Mouse (Mus musculus) urinary bladder, postnatal 36 days (tissue): Measurements from ENCODE around the gene Tmem242.
"Not testable (repeated sequence)": the region's sequence is repeated elsewhere in the genome, so short reads cannot be mapped to it uniquely, and the experiment has no call there.

Experiments used
- DNase-seq, 2 experiments: peaks; one replicate each; pipeline ENCODE4 v3.0.0; 2022; ENCODE audit warnings: low spot score in 2 of 2, mixed read lengths in 1 of 2

Gene Tmem242

GRCm38 (mm10) chr17:5440159-5440971 is at the start of gene Tmem242:
TSS of gene Tmem242 (minus strand) at chr17:5440259.
- peak; percentile 89 to 90 for DNase-seq

- DNase-seq: no peak
These were observed 48.1 kb upstream of the Tmem242 start for GRCm38 (mm10) chr17:5488156-5488555.

- DNase-seq: no peak
These were observed 44.6 kb upstream of the Tmem242 start for GRCm38 (mm10) chr17:5484663-5485062.

GRCm38 (mm10) chr17:5483456-5483855 is 43.4 kb upstream of the Tmem242 start:
- DNase-seq: no peak

GRCm38 (mm10) chr17:5475960-5476725 is 36.1 kb upstream of the Tmem242 start:
- DNase-seq: no peak

DNA sequence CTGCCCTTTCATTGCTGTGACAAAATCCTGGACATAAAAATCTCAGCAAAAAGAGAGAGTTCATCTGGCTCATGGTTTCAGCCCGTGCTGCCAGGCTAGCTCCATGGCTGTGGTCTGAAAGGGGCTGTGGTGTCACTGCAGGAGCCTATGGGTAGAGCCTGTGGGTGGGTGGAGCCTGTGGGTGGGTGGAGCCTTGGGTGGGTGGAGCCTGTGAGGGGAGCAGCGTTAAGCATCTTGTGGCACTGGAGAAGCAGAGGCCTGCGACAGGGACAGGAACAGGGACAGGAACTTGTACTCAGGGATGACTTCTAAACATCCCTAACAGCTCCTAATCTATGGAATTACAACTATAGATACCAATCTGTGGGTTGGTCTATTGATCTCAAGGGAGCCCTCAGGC is 32.2 kb upstream of the Tmem242 start:
- no peak for DNase-seq

GRCm38 (mm10) chr17:5467177-5467576 is 27.1 kb upstream of the Tmem242 start:
- DNase-seq: no peak

DNA sequence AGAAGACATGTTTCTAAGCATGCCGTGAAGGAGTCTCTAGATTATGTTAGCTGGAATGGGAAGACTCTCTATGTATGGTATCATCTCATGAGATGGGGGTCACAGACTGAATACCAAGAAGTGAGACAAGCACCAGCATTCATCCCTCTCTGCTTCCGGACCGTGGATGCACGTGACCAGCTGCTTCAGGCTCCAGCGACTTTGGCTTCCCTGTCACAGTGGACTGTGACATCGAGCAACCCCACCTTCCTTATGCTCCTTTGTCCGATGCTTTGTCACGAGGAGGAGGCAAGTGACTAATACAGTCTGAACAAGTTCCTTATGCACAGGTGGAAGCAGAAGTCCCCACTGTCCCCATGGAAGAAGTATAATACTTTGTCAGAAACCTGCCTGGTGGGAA is 26.7 kb upstream of the Tmem242 start:
- no peak for DNase-seq

- no peak for DNase-seq
These were observed 23.9 kb upstream of the Tmem242 start for GRCm38 (mm10) chr17:5463912-5464311.

- no peak for DNase-seq
These were observed 13.6 kb upstream of the Tmem242 start for GRCm38 (mm10) chr17:5453657-5454056.

DNA sequence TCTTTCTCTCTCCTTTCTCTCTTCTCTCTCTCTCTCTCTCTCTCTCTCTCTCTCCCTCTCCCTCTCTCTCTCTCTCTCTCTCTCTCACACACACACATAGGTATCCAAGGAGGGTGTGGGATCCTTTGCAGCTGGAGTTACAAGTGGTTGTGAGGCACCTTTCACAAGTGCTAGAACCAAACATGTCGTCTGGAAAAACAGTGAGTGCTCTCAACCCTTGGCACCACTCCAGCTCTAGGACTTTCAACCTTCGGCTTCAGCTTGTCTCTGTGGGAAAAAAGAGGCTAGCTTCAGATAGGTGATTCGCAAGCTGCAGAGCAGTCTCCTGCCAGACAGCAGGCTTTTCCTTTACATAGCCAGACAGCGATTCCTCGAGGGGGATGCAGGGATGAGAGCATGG is 3.7 kb upstream of the Tmem242 start:
- no peak for DNase-seq

DNA sequence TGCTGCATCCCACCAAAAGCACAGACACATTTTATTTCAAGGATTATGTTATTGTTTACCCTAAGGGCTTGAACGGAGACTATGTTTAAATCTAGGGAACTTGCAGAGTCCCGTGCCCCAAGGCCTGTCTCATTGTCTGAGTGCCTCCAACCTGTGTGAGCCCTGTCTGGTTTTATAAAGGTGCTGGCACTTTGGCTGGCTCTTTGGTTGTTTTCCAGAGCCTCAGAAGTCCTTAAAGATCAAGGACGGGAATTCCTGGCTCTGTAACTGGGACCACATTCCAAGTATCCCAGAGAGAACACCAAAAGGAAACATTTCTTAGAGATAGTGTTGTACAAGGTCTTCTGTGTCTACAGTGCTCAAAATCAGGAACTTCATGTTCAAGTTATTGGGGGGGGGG is 3.2 kb upstream of the Tmem242 start:
- DNase-seq: no peak

GRCm38 (mm10) chr17:5442403-5442802 is 2.3 kb upstream of the Tmem242 start:
- DNase-seq: not testable (repeated sequence)

- DNase-seq: no peak
These were observed 264 bp downstream of the Tmem242 start for GRCm38 (mm10) chr17:5439831-5440158.

- DNase-seq: no peak
These were observed 10.3 kb downstream of the Tmem242 start for GRCm38 (mm10) chr17:5429772-5430133.

GRCm38 (mm10) chr17:5429090-5429771 is 10.8 kb downstream of the Tmem242 start:
- DNase-seq: peak; percentile 85 to 87

DNA sequence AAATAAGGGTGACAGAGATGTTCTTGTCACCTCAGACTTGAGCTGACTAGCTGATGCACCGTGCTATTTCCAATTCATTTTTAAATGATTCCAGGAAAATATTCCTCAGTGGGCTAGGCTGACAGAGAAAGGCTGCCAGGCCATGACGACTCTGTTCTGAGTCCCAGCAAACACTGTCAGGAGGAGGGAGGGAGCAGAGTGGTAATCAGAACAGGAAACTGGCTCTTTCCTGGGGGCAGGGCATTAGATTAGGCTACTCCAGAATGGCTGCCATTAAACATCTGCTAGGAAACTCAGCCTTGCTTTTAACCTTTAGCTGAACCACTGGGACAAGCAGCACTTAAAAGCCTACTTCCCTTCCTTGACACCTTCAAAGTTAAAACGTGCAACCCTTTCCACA is 14.9 kb downstream of the Tmem242 start:
- DNase-seq: no peak

DNA sequence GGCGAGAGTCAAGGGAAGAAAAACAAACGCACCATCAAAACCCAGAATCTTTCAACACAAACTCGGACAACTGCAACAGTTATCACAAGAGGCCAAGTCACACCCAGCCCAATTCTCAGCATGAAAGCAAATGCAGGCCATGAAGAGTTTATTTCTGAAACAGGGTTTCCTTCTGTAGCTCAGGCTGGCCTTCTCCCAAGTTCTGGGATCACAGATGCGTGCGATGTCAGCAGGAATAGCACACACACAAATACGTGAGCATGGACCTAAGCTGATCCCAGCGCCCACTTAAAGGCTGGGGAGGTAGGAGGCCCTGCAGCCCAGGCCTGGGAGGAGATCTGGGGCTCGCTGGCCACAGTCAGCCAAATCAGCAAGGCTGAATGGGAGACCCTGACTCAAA is 15.9 kb downstream of the Tmem242 start:
- no peak for DNase-seq

GRCm38 (mm10) chr17:5421835-5422234 is 18.2 kb downstream of the Tmem242 start:
- no peak for DNase-seq

DNA sequence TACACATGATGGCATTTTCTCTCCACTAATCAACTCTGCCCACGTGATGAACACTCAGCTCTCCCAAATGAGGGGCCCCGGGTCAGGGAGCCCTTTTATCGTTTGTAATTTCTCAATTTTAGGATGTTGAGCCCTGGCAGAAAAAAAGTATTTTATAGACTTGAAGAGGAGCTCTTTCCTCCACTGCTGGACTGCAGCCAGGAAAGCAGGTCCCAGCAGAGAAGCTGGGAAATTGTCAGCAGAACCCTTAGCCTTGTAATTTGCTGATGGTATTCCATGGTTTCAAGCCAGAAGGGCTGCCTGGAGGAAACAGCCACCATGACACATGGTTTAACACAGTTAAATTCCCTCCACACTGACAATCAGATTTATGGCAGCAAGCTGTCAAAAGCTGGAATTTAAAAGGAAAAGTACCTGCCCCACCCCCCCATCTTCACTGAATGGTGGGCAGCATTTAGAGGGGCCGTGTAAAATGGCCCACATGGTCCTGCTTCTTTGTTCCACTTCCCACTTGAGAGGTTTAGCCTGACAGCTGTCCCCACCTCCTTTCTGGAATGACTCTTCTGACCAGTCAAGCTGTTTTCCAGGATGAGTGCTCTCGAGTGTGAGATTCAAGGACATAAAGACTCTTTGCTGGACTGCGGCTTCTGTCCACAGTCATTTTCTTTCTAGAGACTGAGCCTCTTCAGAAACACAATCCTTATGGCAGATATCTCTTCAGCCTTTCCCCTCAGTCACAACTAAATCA is 20.1 kb downstream of the Tmem242 start:
- DNase-seq: no peak

- no peak for DNase-seq
These were observed 21.0 kb downstream of the Tmem242 start for GRCm38 (mm10) chr17:5419056-5419455.

GRCm38 (mm10) chr17:5418545-5418944 is 21.5 kb downstream of the Tmem242 start, which contains the start of gene Ldhal6b:
TSS of gene Ldhal6b (minus strand) at chr17:5418767.
- no peak for DNase-seq
